ENCODE assay signal across 11 mouse cellular contexts in the genomic region with DNA sequence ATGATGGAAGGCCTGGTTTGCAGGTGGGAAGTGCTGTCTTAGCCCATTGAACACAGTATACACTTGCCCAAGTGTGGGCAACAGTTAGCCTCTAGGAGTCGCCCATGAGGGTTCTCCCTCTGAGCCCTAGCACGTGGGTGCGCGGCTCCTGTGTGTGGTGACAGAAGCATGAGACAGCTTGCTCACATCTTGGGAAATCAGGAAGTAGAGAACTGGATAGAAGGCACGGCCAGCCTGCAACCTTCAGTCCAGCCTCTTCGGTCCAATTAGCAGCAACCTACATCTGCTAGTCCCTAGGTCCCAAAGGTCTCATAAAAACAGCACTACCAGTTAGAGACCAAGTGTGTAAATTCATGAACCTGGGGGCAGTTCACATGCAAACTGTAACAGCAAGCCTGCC. TPM values are rescaled to one million over a fixed set of nuclear protein-coding genes. Genes with fewer than 3 reads are reported as not detected.
DNase-seq lines count a peak whose midpoint lies in the region; ATAC-seq lines count a peak whose summit lies in the region.
"Had no signal": no experiment of that assay in that cellular context is flagged by ENCODE, and none has a peak within 500 bp of the region (broad histone marks: within the 10 kb centered on the region; RNA-seq: fewer than 3 reads in every experiment).

No protein-coding gene starts in this region.

- H3K4me1 ChIP-seq in lung, embryonic 16.5 days (replicated peaks; ENCODE audit: control insufficient read depth, insufficient read depth, low read length), result peaks cover 14% of the 10 kb centered on the region
- peaks cover 8% of the 10 kb centered on the region for H3K4me1 ChIP-seq in forebrain, embryonic 13.5 days
- no peaks in the 10 kb centered on the region for H3K4me1 ChIP-seq in midbrain, embryonic 11.5 days (ENCODE audit: control insufficient read depth, insufficient read depth, low read length)

- no peak for DNase-seq in frontal cortex, adult 2 months (ENCODE audit: extremely low spot score in 1 of 2, low spot score in 1 of 2)
- DNase-seq in thymus, postnatal 4 days, result peak; percentile 53
- no peak for DNase-seq in thymus, postnatal 14 days
- no peak for DNase-seq in embryo, embryonic 9.5 days (ENCODE audit: extremely low spot score)
- DNase-seq in midbrain, embryonic 11.5 days (ENCODE audit: low spot score, missing footprints), result no peak

- H3K4me2 ChIP-seq in lung, embryonic 16.5 days (ENCODE audit: low read depth, low read length), result no peak overlapping the region
- no peak overlapping the region for H3K4me2 ChIP-seq in forebrain, embryonic 13.5 days
- H3K4me2 ChIP-seq in midbrain, embryonic 11.5 days, result no peak overlapping the region
- H3K4me2 ChIP-seq: embryonic facial prominence, embryonic 13.5 days; heart, embryonic 13.5 days had no signal

- WGBS in lung, embryonic 16.5 days, result 69% methylated on average over 6 of the region's 6 CpGs
- 82% methylated on average over 6 of the region's 6 CpGs for WGBS in forebrain, embryonic 13.5 days
- 78% methylated on average over 6 of the region's 6 CpGs for WGBS in midbrain, embryonic 11.5 days

- H3K4me3 ChIP-seq in lung, embryonic 16.5 days (ENCODE audit: low read length), result no peak overlapping the region
- no peak overlapping the region for H3K4me3 ChIP-seq in forebrain, embryonic 13.5 days
- no peak overlapping the region for H3K4me3 ChIP-seq in midbrain, embryonic 11.5 days (ENCODE audit: low read depth, low read length)
- H3K4me3 ChIP-seq: embryonic facial prominence, embryonic 13.5 days; heart, embryonic 13.5 days; midbrain, embryonic 10.5 days had no signal

- no peaks in the 10 kb centered on the region for H3K9me3 ChIP-seq in lung, embryonic 16.5 days (ENCODE audit: control insufficient read depth, low read length)
- H3K9me3 ChIP-seq in forebrain, embryonic 13.5 days (replicated peaks), result 0 out of 2 replicates have a peak, but pooled peaks cover 3% of the 10 kb centered on the region
- H3K9me3 ChIP-seq in midbrain, embryonic 11.5 days (ENCODE audit: control insufficient read depth, low read length), result no peaks in the 10 kb centered on the region
- H3K9me3 ChIP-seq: embryonic facial prominence, embryonic 13.5 days; midbrain, embryonic 10.5 days had no signal

- ATAC-seq in frontal cortex, adult (ENCODE audit: low TSS enrichment), result peak; percentile 69; the same call in 1 of the 2 replicates
- ATAC-seq in lung, embryonic 16.5 days (ENCODE audit: low read depth), result no peak
- ATAC-seq in forebrain, embryonic 13.5 days, result no peak
- ATAC-seq in midbrain, embryonic 11.5 days (ENCODE audit: low FRiP score), result no peak

- H3K27ac ChIP-seq in lung, embryonic 16.5 days (ENCODE audit: low read length), result no peak overlapping the region
- no peak overlapping the region for H3K27ac ChIP-seq in forebrain, embryonic 13.5 days
- no peak overlapping the region for H3K27ac ChIP-seq in midbrain, embryonic 11.5 days (ENCODE audit: low read depth, low read length)
- H3K27ac ChIP-seq: embryonic facial prominence, embryonic 13.5 days; midbrain, embryonic 10.5 days had no signal

- H3K9ac ChIP-seq in lung, embryonic 16.5 days (ENCODE audit: low read length), result 0 out of 2 replicates have a peak overlapping the region, but pooled peaks have one; percentile 1
- H3K9ac ChIP-seq in forebrain, embryonic 13.5 days, result no peak overlapping the region
- no peak overlapping the region for H3K9ac ChIP-seq in midbrain, embryonic 11.5 days (ENCODE audit: low read length)
- H3K9ac ChIP-seq: embryonic facial prominence, embryonic 13.5 days; heart, embryonic 13.5 days had no signal

- H3K27me3 ChIP-seq in lung, embryonic 16.5 days (ENCODE audit: control insufficient read depth, insufficient read depth, low read depth, low read length), result no peaks in the 10 kb centered on the region
- no peaks in the 10 kb centered on the region for H3K27me3 ChIP-seq in forebrain, embryonic 13.5 days
- no peaks in the 10 kb centered on the region for H3K27me3 ChIP-seq in midbrain, embryonic 11.5 days (ENCODE audit: control insufficient read depth, insufficient read depth, low read length)
- H3K27me3 ChIP-seq: embryonic facial prominence, embryonic 13.5 days; heart, embryonic 13.5 days had no signal

- H3K36me3 ChIP-seq in lung, embryonic 16.5 days (ENCODE audit: control insufficient read depth, insufficient read depth, low read length), result no peaks in the 10 kb centered on the region
- no peaks in the 10 kb centered on the region for H3K36me3 ChIP-seq in forebrain, embryonic 13.5 days (ENCODE audit: poor library complexity, severe bottlenecking)
- H3K36me3 ChIP-seq in midbrain, embryonic 11.5 days (ENCODE audit: control insufficient read depth, insufficient read depth, low read length), result no peaks in the 10 kb centered on the region
- H3K36me3 ChIP-seq: embryonic facial prominence, embryonic 13.5 days; heart, embryonic 13.5 days; midbrain, embryonic 10.5 days had no signal

RNA-seq across cellular contexts. Expression of a gene that starts 36.8 kb away (rescaled TPM):
- 104 and 115 TPM in 2 replicates for polyA plus RNA-seq in frontal cortex, adult 2 months (2012; rRNA removed)
- 188 and 206 TPM in 2 replicates for polyA plus RNA-seq in lung, embryonic 16.5 days (2015; fragmentation: Nextera tagmentation; extraction: Ambion mirVana)
- polyA plus RNA-seq in forebrain, embryonic 13.5 days (2015; fragmentation: Nextera tagmentation; extraction: Ambion mirVana), result 207 and 209 TPM in 2 replicates
- polyA plus RNA-seq in midbrain, embryonic 11.5 days (2014; fragmentation: Nextera tagmentation; extraction: Ambion mirVana), result 239 and 240 TPM in 2 replicates
